Mouse (Mus musculus): ENCODE results near the gene Chmp5. TPM values are rescaled to one million over a fixed set of nuclear protein-coding genes. Genes with fewer than 3 reads are reported as not detected.
A peak's percentile ranks its signal among the peaks of the same experiment; 100 is the strongest.

Chmp5 gene
- polyA plus RNA-seq, 1 experiment: not detected

- H3K4me3 ChIP-seq (ENCODE audit: insufficient read depth, low read depth, low read length): no peak overlapping the region
- WGBS: 45% methylated on average over 9 of the region's 9 CpGs
- TF ChIP-seq CTCF (IDR thresholded peaks at IDR 0.05; ENCODE audit: insufficient read depth, low read depth, low read length): no peak
- TF ChIP-seq POLR2A (IDR thresholded peaks at IDR 0.05; ENCODE audit: insufficient read depth, low read depth, low read length): no peak
- H3K4me1 ChIP-seq (ENCODE audit: control insufficient read depth, insufficient read depth, low read length): no peaks in the 10 kb centered on the region
- H3K27ac ChIP-seq (ENCODE audit: insufficient read depth, low read depth, low read length): no peak overlapping the region
These were observed 11.9 kb upstream of the Chmp5 start for GRCm38 (mm10) chr4:40936175-40936839.

- WGBS: 96% methylated on average over 5 of the region's 5 CpGs
- H3K27ac ChIP-seq (ENCODE audit: insufficient read depth, low read depth, low read length): no peak overlapping the region
- H3K4me1 ChIP-seq (ENCODE audit: control insufficient read depth, insufficient read depth, low read length): no peaks in the 10 kb centered on the region
- TF ChIP-seq CTCF (IDR thresholded peaks at IDR 0.05; ENCODE audit: insufficient read depth, low read depth, low read length) (no peak), POLR2A (IDR thresholded peaks at IDR 0.05; ENCODE audit: insufficient read depth, low read depth, low read length) (no peak)
- no peak overlapping the region for H3K4me3 ChIP-seq (ENCODE audit: insufficient read depth, low read depth, low read length)
These were observed 9.4 kb upstream of the Chmp5 start for GRCm38 (mm10) chr4:40938793-40939192.

GRCm38 (mm10) chr4:40943651-40944050 lies 4.6 kb upstream of the Chmp5 start:
- no peak overlapping the region for H3K4me3 ChIP-seq (ENCODE audit: insufficient read depth, low read depth, low read length)
- no peak overlapping the region for H3K27ac ChIP-seq (ENCODE audit: insufficient read depth, low read depth, low read length)
- WGBS: 97% methylated on average over 5 of the region's 5 CpGs
- no peaks in the 10 kb centered on the region for H3K4me1 ChIP-seq (ENCODE audit: control insufficient read depth, insufficient read depth, low read length)
- no peak for TF ChIP-seq CTCF (IDR thresholded peaks at IDR 0.05; ENCODE audit: insufficient read depth, low read depth, low read length)

- TF ChIP-seq CTCF (IDR thresholded peaks at IDR 0.05; ENCODE audit: insufficient read depth, low read depth, low read length): no peak
- TF ChIP-seq POLR2A (IDR thresholded peaks at IDR 0.05; ENCODE audit: insufficient read depth, low read depth, low read length): no peak
- WGBS: 83% methylated on average over 7 of the region's 7 CpGs
- no peak overlapping the region for H3K27ac ChIP-seq (ENCODE audit: insufficient read depth, low read depth, low read length)
- no peak overlapping the region for H3K4me3 ChIP-seq (ENCODE audit: insufficient read depth, low read depth, low read length)
- H3K4me1 ChIP-seq (ENCODE audit: control insufficient read depth, insufficient read depth, low read length): no peaks in the 10 kb centered on the region
These were observed 1.6 kb upstream of the Chmp5 start for GRCm38 (mm10) chr4:40946516-40947121.

GRCm38 (mm10) chr4:40947565-40948159 lies 545 bp upstream of the Chmp5 start:
- TF ChIP-seq CTCF (IDR thresholded peaks at IDR 0.05; ENCODE audit: insufficient read depth, low read depth, low read length) (peak; percentile 50; the same call in 1 of the 2 replicates), POLR2A (IDR thresholded peaks at IDR 0.05; ENCODE audit: insufficient read depth, low read depth, low read length) (no peak)
- Histone ChIP-seq H3K4me3 (ENCODE audit: insufficient read depth, low read depth, low read length) (peak overlapping the region; percentile 94), H3K4me1 (ENCODE audit: control insufficient read depth, insufficient read depth, low read length) (no peaks in the 10 kb centered on the region), H3K27ac (ENCODE audit: insufficient read depth, low read depth, low read length) (no peak overlapping the region)
- WGBS: under 1% methylated on average over 40 of the region's 40 CpGs

- TF ChIP-seq CTCF (IDR thresholded peaks at IDR 0.05; ENCODE audit: insufficient read depth, low read depth, low read length): no peak
- TF ChIP-seq POLR2A (IDR thresholded peaks at IDR 0.05; ENCODE audit: insufficient read depth, low read depth, low read length): no peak
- Histone ChIP-seq H3K4me3 (ENCODE audit: insufficient read depth, low read depth, low read length) (no peak overlapping the region), H3K4me1 (ENCODE audit: control insufficient read depth, insufficient read depth, low read length) (no peaks in the 10 kb centered on the region), H3K27ac (ENCODE audit: insufficient read depth, low read depth, low read length) (no peak overlapping the region)
- WGBS: 91% methylated on average over 1 of the region's 1 CpGs
These were observed 5.3 kb downstream of the Chmp5 start for GRCm38 (mm10) chr4:40953521-40953920.

GRCm38 (mm10) chr4:40955942-40956341 lies 7.7 kb downstream of the Chmp5 start:
- WGBS: 93% methylated on average over 6 of the region's 6 CpGs
- no peak for TF ChIP-seq POLR2A (IDR thresholded peaks at IDR 0.05; ENCODE audit: insufficient read depth, low read depth, low read length)
- TF ChIP-seq CTCF (IDR thresholded peaks at IDR 0.05; ENCODE audit: insufficient read depth, low read depth, low read length): no peak
- H3K4me1 ChIP-seq (ENCODE audit: control insufficient read depth, insufficient read depth, low read length): no peaks in the 10 kb centered on the region
- no peak overlapping the region for H3K4me3 ChIP-seq (ENCODE audit: insufficient read depth, low read depth, low read length)
- H3K27ac ChIP-seq (ENCODE audit: insufficient read depth, low read depth, low read length): no peak overlapping the region

GRCm38 (mm10) chr4:40963536-40963935 lies 15.3 kb downstream of the Chmp5 start:
- WGBS: 44% methylated on average over 3 of the region's 3 CpGs

GRCm38 (mm10) chr4:40969161-40969560 lies 21.0 kb downstream of the Chmp5 start:
- 72% methylated on average over 4 of the region's 4 CpGs for WGBS
- H3K27ac ChIP-seq (ENCODE audit: insufficient read depth, low read depth, low read length): no peak overlapping the region

More at GRCm38 (mm10) chr4:40963536-40963935, 15.3 kb downstream of the Chmp5 start:
- TF ChIP-seq CTCF (IDR thresholded peaks at IDR 0.05; ENCODE audit: insufficient read depth, low read depth, low read length) (no peak), POLR2A (IDR thresholded peaks at IDR 0.05; ENCODE audit: insufficient read depth, low read depth, low read length) (no peak)
- no peak overlapping the region for H3K4me3 ChIP-seq (ENCODE audit: insufficient read depth, low read depth, low read length)
- H3K4me1 ChIP-seq (ENCODE audit: control insufficient read depth, insufficient read depth, low read length): no peaks in the 10 kb centered on the region
- no peak overlapping the region for H3K27ac ChIP-seq (ENCODE audit: insufficient read depth, low read depth, low read length)

More at GRCm38 (mm10) chr4:40969161-40969560, 21.0 kb downstream of the Chmp5 start:
- H3K4me1 ChIP-seq (ENCODE audit: control insufficient read depth, insufficient read depth, low read length): peaks cover 6% of the 10 kb centered on the region; the same call in 1 of the 2 replicates
- H3K4me3 ChIP-seq (ENCODE audit: insufficient read depth, low read depth, low read length): no peak overlapping the region
- no peak for TF ChIP-seq CTCF (IDR thresholded peaks at IDR 0.05; ENCODE audit: insufficient read depth, low read depth, low read length)
- TF ChIP-seq POLR2A (IDR thresholded peaks at IDR 0.05; ENCODE audit: insufficient read depth, low read depth, low read length): no peak

Data from olfactory bulb, adult 2 months (tissue).